Mouse (Mus musculus) CD8-positive naive resting alpha-beta T cell, adult 2 months (primary cell): ENCODE data around the gene Abcc10.
A peak's percentile ranks its signal among the peaks of the same experiment; 100 is the strongest.

Source experiments
- DNase-seq, 2 experiments: peaks; one replicate each; pipeline ENCODE4 v3.0.0; 2022; ENCODE audit warnings: low read depth in 2 of 2, low spot score in 2 of 2

Abcc10 gene

GRCm38 (mm10) chr17:46262201-46262694 is 65.9 kb downstream of the Abcc10 start:
- no peak for DNase-seq

- DNase-seq = no peak
Observed at GRCm38 (mm10) chr17:46259675-46260074, 68.5 kb downstream of the Abcc10 start.

DNA sequence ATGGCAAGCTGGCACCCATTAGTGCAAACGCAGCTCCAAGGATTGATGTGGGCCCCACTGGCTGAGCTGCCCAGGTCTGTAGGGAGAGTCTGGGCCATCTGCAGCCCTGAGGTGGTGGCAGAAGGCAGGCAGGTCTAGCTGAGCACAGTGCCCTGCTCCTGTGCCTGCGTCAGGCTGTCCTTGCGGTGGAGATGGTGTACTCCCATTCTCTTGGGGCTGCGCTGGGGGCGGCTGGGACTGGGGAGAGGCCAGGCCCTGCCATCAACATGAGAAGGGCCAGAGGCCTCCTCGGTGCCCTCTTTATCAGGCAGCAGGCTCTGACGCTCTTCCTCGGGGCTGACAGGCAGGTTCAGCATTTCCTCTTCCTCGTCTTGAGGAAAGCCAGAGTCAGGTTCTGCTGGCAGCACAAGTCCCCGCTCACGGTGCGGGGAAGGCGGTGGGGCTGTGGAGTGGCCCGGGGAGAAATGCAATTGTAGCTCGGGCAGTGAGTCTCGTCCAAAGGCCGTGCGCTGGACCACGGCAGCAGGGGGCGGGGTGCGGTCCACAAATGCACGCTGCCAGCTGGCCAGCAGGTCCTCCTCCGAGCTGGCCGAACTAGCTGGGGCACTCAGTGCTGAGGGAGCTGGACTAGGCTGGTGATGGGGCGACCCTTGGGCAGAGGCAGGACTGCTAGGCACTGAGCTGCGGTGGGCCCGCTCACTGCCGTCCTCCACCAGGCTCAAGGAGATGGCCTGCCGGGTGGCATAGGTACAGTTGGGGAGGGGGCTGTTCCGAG is 69.7 kb downstream of the Abcc10 start:
- no peak for DNase-seq

DNA sequence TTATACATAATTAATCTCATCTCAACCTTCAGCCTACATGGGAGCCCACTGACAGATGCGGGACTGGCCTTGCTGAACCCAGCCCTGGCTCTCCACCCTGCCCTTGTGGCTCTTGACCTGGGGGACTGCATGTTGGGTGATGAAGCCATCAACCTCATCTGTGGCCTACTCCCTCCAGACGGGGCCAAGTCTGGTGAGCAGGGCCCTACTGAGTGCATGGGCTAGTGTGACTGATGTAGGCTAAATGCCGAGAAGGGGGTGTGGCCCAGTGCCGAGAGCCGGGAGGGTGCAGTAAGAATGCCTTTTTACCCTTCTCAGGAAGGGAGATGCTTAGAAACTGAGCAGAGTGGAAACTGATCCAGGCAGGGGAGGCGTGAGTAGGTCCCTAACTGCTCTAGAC is 73.0 kb downstream of the Abcc10 start:
- no peak for DNase-seq

DNA sequence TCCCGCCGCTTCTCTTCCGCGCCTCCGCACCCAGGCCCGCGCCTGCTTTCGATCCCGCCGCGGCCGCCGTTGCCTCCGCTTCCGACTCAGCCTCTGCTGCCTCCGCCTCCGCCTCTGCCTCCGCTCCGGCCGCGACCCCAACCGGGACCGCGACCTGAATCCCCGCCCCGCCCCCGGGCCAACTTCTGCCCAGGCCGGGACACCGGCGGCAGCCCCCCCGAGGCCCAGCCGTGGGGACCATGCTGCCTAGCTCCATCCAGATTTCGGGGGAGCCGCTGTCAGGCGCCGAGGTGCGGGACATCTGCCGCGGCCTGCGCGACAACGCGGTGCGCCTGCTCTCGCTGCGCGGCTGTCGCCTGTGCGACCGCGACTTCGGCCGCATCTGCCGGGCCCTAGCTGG is 74.0 kb downstream of the Abcc10 start:
- peak; percentile 20 to 25 for DNase-seq

- peak; percentile 83 to 88 for DNase-seq
Observed at GRCm38 (mm10) chr17:46253452-46254084, 74.6 kb downstream of the Abcc10 start, which contains the start of gene Lrrc73. Gene Lrrc73 (plus strand): TSS chr17:46253531.
